Mouse (Mus musculus) MEL (cell line): ENCODE data around the gene Rasl12. TPM values are rescaled to one million over a fixed set of nuclear protein-coding genes. Genes with fewer than 3 reads are reported as not detected.

ENCODE experiments used
- DNase-seq: peaks from one replicate; pipeline ENCODE4 v3.0.0; 2011; ENCODE audit warnings: low read depth, low spot score
- H3K27ac ChIP-seq: 2 replicates; pipeline ENCODE4 v1.5.1; 2012; ENCODE audit warnings: low read depth, mild to moderate bottlenecking, control low read depth, low read length, moderate library complexity; ENCODE audit not compliant: control insufficient read depth
- H3K27me3 ChIP-seq, 2 experiments: fragments of 150-350 bp in 1 of 2; sonication (generic) in 1 of 2; 2 replicates each; pipeline ENCODE4 v1.6.1; 2012; ENCODE audit warnings: low read length in 2 of 2, mild to moderate bottlenecking in 2 of 2, improper control_type of control experiment in 1 of 2, moderate library complexity in 1 of 2; ENCODE audit not compliant: insufficient read depth in 2 of 2, control insufficient read depth in 1 of 2
- H3K36me3 ChIP-seq, 2 experiments: 2 replicates each; pipeline ENCODE4 v1.6.1; 2012 to 2014; ENCODE audit warnings: low read length in 2 of 2, improper control_type of control experiment in 1 of 2, inconsistent platforms in 1 of 2, mild to moderate bottlenecking in 1 of 2; ENCODE audit not compliant: insufficient read depth in 2 of 2, control insufficient read depth in 1 of 2
- H3K4me1 ChIP-seq, 2 experiments: fragments of 150-350 bp in 1 of 2; sonication (generic) in 1 of 2; 2 replicates each; pipeline ENCODE4 v1.6.1; 2012; ENCODE audit warnings: low read length in 2 of 2, improper control_type of control experiment in 1 of 2, mild to moderate bottlenecking in 1 of 2; ENCODE audit not compliant: insufficient read depth in 2 of 2, control insufficient read depth in 1 of 2
- H3K4me3 ChIP-seq, 2 experiments: fragments of 150-350 bp in 1 of 2; sonication (generic) in 1 of 2; 2 replicates each; pipeline ENCODE4 v1.5.1; 2012; ENCODE audit warnings: low read depth in 2 of 2, low read length in 2 of 2, mild to moderate bottlenecking in 2 of 2, moderate library complexity in 2 of 2, control low read depth in 1 of 2, improper control_type of control experiment in 1 of 2; ENCODE audit not compliant: control insufficient read depth in 1 of 2, insufficient read depth in 1 of 2
- H3K79me2 ChIP-seq: 2 replicates; pipeline ENCODE4 v1.6.1; 2012; ENCODE audit warnings: mild to moderate bottlenecking, low read length, moderate library complexity; ENCODE audit not compliant: control insufficient read depth, poor library complexity, insufficient read depth
- H3K9ac ChIP-seq: 2 replicates; pipeline ENCODE4 v1.6.1; 2012; ENCODE audit warnings: low read depth, mild to moderate bottlenecking, control low read depth, low read length, moderate library complexity; ENCODE audit not compliant: control insufficient read depth, poor library complexity, severe bottlenecking
- H3K9me3 ChIP-seq: fragments of 150-350 bp; sonication (generic); replicated peaks from 2 replicates; pipeline ENCODE4 v1.6.1; 2012; ENCODE audit warnings: mild to moderate bottlenecking, low read length, improper control_type of control experiment, moderate library complexity; ENCODE audit not compliant: insufficient read depth
- BHLHE40 ChIP-seq: IDR thresholded peaks from 2 replicates; pipeline ENCODE4 v1.6.1; 2012; ENCODE audit warnings: low read depth, mild to moderate bottlenecking, inconsistent platforms, low read length, improper control_type of control experiment, borderline replicate concordance
- CHD2 ChIP-seq: IDR thresholded peaks from 2 replicates; pipeline ENCODE4 v1.6.1; 2011; ENCODE audit warnings: low read length, improper control_type of control experiment
- HCFC1 ChIP-seq: IDR thresholded peaks from 2 replicates; pipeline ENCODE4 v1.6.1; 2012; ENCODE audit warnings: low read depth, mild to moderate bottlenecking, inconsistent platforms, low read length, improper control_type of control experiment, moderate library complexity
- MAZ ChIP-seq: IDR thresholded peaks from 2 replicates; pipeline ENCODE4 v1.6.1; 2012; ENCODE audit warnings: low read depth, mild to moderate bottlenecking, inconsistent platforms, low read length, improper control_type of control experiment
- NELFE ChIP-seq: IDR thresholded peaks from 2 replicates; pipeline ENCODE4 v1.6.1; 2011; ENCODE audit warnings: low read depth, low read length, improper control_type of control experiment
- NRF1 ChIP-seq: IDR thresholded peaks from 2 replicates; pipeline ENCODE4 v1.6.1; 2014; ENCODE audit warnings: low read depth, mild to moderate bottlenecking, inconsistent platforms, low read length, improper control_type of control experiment, moderate library complexity; ENCODE audit not compliant: poor library complexity, insufficient read depth, severe bottlenecking
- POLR2A ChIP-seq, 2 experiments: IDR thresholded peaks; 2 replicates each; pipeline ENCODE4 v1.6.1; 2011 to 2012; ENCODE audit warnings: low read length in 2 of 2, mild to moderate bottlenecking in 2 of 2, control low read depth in 1 of 2, improper control_type of control experiment in 1 of 2, low read depth in 1 of 2, moderate library complexity in 1 of 2; ENCODE audit not compliant: control insufficient read depth in 1 of 2, insufficient read depth in 1 of 2, poor library complexity in 1 of 2
- POLR2AphosphoS2 ChIP-seq: IDR thresholded peaks from 2 replicates; pipeline ENCODE4 v1.6.1; 2011; ENCODE audit warnings: low read length, improper control_type of control experiment
- RCOR1 ChIP-seq: IDR thresholded peaks from 2 replicates; pipeline ENCODE4 v1.6.1; 2012; ENCODE audit warnings: low read depth, mild to moderate bottlenecking, inconsistent platforms, low read length, improper control_type of control experiment
- TAL1 ChIP-seq: IDR thresholded peaks from 2 replicates; pipeline ENCODE4 v1.6.1; 2012; ENCODE audit warnings: mild to moderate bottlenecking, inconsistent platforms, low read length, moderate library complexity, mixed read lengths
- TCF12 ChIP-seq: IDR thresholded peaks from 2 replicates; pipeline ENCODE4 v1.6.1; 2014; ENCODE audit warnings: low read depth, mild to moderate bottlenecking, inconsistent platforms, low read length, improper control_type of control experiment, moderate library complexity
- polyA plus RNA-seq, 2 experiments: library from polyadenylated mRNA; stranded (reverse) in 1 of 2; unstranded in 1 of 2; fragments of >175 nt in 1 of 2; fragments of >200 nt in 1 of 2; gene quantifications; 2 replicates each; pipeline versions ENCODE4 v1.2.1 to v1.2.4; 2012; ENCODE audit warnings: low replicate concordance in 2 of 2, low read depth in 1 of 2; ENCODE audit not compliant: insufficient read length in 2 of 2, insufficient read depth in 1 of 2, missing spikeins in 1 of 2
- total RNA-seq: library from RNA; depleted of rRNA; stranded (reverse); fragments of 300-350 nt; gene quantifications from 2 replicates; pipeline ENCODE4 v1.2.3, GENCODE M21; 2012

The Rasl12 gene
- total and polyA plus RNA-seq, 3 experiments: 0.12 to 0.19 TPM; not detected in 1

GRCm38 (mm10) chr9:65372449-65372848, 25.9 kb upstream of the Rasl12 start (continued):
- no peak for TF ChIP-seq HCFC1

GRCm38 (mm10) chr9:65374468-65375162, 23.7 kb upstream of the Rasl12 start:
- H3K9me3 ChIP-seq: no peaks in the 10 kb centered on the region
- H3K27me3 ChIP-seq: no peaks in the 10 kb centered on the region
- H3K27ac ChIP-seq: no peak overlapping the region
- H3K79me2 ChIP-seq: no peaks in the 10 kb centered on the region
- no peak for DNase-seq
- TF ChIP-seq MAZ (no peak), POLR2A (IDR thresholded peaks at IDR 0.05; ENCODE audit: control insufficient read depth in 1 of 2, insufficient read depth in 1 of 2, low read depth in 1 of 2, low read length in 2 of 2, poor library complexity in 1 of 2) (no peak), RCOR1 (no peak), BHLHE40 (no peak), POLR2AphosphoS2 (no peak), TCF12 (no peak), NRF1 (no peak), NELFE (no peak), TAL1 (no peak)
- no peak overlapping the region for H3K4me3 ChIP-seq
- H3K9ac ChIP-seq: no peak overlapping the region
- H3K36me3 ChIP-seq: no peaks in the 10 kb centered on the region
- H3K4me1 ChIP-seq: no peaks in the 10 kb centered on the region

GRCm38 (mm10) chr9:65375163-65375934, 23.0 kb upstream of the Rasl12 start:
- no peak for TF ChIP-seq CHD2
- TF ChIP-seq, all 39 proteins: peak for 0
- Histone ChIP-seq H3K27me3 (no peaks in the 10 kb centered on the region), H3K4me1 (no peaks in the 10 kb centered on the region), H3K9me3 (no peaks in the 10 kb centered on the region), H3K36me3 (no peaks in the 10 kb centered on the region), H3K4me3 (no peak overlapping the region), H3K79me2 (no peaks in the 10 kb centered on the region), H3K9ac (no peak overlapping the region), H3K27ac (no peak overlapping the region)
- no peak for DNase-seq
